Mouse (Mus musculus) urinary bladder, postnatal 14 days (tissue): ENCODE measurements around the gene Copz1.

Source experiments
- DNase-seq: peaks from one replicate; pipeline ENCODE4 v3.0.0; 2021; ENCODE audit warnings: low spot score

Gene Copz1

DNA sequence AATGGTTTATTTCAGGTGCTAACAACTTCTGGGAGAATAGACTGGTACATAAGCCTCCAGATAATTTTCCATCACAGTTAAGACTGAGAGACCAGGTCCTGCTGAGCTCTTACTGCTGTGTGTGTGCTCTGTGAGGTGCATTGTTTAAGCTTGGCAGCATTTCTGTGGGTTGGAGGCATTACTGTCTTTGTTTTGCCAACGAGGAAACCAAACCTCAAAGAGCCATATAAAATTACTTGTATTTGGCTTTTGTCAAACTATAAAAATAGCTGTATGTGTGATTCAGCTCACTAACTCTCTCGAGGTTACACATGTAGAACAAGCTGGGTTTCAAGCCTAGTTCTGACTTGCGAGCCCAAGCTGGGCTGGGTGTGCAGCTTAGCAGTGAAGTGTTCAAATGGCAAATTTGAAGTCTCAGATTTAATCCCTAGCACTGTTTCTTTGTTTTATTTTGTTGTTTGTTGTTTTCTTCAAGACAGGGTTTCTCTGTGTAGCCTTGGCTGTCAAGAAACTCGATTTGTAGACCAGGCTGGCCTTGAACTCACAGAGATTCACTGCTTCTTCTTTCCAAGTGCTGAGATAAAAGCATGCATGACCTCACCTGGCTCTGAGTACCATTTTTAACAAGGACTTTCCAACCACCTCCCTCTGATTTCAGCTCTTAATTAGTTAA lies 20.3 kb downstream of the Copz1 start:
- DNase-seq, result no peak

DNA sequence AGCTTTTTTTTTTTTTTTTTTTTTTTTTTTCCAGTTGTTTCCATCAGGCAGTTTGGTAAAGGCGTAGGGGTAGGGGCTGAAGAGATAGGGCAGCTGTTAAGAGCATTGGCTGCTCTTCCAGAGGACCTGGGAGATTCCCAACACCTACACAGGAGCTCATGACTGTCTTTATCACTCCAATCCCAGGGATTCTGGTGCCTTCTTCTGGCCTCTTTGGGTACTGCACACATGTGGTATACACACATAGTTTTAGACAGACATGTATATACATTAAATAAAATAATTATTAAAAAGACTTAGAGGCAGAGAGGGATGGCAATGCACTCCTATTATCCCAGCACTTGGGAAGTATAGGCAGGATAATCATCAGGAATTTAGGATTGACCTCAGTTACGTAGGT lies 20.9 kb downstream of the Copz1 start:
- DNase-seq, result no peak

DNA sequence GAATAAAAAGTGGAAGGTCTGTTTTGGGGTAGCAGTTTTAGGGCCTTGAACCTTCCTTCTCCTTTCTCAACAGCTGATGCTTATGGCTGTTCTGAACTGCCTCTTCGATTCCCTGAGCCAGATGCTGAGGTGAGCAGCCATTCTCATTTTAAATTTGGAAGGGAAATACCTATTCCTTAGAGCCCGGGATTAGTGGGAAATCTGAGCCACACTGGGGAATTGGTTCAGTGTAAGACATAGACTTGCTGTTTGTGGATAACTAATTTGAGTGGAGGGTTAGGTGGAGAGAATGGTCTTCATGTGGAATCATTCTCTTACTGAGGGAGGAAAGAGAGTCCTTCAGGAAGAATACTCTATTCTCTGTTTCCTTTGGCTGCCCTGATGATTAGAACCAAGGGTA lies 22.1 kb downstream of the Copz1 start:
- no peak for DNase-seq

DNA sequence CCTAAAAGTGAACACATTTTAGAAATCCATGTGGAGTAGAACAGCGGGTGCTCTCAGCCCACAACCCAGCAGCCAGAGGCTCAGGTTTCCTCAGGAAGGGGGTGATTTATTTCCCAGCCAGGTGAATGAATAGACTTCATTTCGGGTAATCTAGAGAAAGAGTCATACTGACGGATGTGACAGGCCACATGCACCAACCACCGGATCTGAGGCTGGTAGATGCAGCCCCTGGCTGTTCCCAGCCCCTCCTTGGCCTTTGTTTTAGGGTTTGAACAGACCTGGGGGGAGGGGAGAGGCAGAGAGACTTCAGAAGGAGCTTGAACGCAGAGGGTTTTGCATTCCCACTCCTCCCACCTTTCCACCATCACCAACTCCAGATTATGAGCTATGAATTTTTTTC lies 23.3 kb downstream of the Copz1 start:
- DNase-seq, result no peak

DNA sequence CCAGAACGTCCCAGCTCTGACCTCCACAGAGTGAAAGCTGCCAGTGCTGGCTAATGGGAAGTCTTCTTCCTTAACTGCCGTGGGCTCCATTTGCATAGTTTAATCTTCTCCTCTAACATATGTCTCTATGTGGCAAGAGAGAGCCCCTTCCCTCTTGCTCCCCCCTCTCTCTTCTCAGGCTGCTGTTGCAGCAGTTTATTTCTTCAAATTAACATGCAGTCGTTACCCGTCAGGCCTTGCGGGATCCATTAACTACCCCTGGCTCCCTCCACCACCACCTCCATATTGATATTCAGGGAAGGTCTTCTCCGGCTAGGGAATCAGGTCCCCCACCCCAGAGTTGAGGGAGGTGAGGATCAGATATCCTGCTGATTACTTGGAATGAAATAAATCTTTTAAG lies 24.8 kb downstream of the Copz1 start:
- no peak for DNase-seq

DNA sequence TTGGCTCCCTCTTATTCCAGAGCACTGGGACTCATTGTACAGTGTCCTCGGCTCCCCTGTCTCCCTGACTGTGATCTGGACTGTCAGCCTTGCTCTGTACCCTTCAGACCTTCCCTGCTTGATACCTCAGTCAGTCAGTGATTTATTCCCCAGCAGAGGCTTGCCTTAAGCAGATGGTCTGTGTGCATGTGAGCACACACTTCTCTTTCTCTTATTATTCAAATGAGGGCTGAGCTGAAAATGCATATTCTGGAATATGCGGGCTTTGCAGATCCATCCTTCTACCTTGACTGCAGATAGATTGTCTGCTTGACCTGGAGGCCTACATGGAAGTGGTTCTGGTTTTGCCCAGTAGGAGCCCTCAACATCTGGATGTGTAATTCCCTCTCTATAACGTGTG lies 25.5 kb downstream of the Copz1 start:
- no peak for DNase-seq

DNA sequence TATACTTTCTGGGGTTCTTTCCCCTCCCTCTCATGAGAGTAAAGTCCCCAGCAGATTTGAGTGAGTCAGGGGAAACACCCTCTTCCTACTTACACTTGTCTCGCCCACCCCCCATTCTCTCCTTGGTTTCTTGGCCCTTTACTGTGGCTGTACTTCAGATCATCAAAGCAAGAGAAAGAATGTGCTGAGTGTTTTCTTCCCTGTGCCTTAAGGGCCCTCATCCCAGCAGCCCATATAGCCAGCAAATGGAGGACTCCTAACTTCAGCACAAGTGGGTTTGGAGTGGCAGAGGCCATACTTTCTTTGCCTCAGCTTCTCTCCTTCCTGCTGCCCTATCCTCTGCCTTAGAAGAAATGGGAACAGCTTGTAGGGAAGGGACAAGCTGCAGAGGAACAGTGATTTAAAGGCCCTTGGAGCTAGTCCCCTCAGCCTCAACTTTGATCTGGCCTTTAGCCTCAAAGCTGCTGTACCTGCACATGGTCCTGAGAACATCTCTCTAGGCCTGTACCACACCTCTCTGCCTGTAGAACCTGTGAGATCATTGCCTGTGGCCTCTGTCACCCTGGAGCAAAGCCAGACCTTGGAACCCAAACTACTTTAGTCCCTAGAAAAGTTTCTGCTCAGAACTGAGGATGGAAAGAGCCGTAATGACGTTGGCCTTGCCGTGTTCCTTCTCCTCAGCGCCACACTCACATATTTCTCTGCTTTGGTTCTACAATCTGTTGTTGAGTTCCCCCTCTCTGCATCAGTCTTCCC lies 26.5 kb downstream of the Copz1 start:
- DNase-seq, result no peak

DNA sequence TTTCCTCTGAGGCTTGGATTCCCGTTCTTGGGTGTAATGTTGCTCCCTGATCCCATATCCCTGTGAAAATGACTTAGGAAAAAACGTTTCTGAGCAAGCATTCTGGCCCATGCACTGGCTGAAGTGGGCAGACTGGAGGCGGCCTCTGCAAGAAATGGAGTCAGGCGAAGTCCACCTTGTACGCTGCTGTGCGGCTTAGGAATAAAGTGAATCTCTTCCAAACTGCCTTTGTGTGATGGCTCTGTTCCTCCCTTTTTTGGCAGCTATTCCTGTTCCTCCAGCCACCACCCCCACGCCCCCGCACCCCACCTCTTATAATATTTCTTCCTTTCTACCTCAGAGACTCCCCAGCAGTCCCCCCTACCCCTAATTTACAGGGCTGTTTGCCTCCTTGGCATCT lies 27.1 kb downstream of the Copz1 start:
- no peak for DNase-seq

DNA sequence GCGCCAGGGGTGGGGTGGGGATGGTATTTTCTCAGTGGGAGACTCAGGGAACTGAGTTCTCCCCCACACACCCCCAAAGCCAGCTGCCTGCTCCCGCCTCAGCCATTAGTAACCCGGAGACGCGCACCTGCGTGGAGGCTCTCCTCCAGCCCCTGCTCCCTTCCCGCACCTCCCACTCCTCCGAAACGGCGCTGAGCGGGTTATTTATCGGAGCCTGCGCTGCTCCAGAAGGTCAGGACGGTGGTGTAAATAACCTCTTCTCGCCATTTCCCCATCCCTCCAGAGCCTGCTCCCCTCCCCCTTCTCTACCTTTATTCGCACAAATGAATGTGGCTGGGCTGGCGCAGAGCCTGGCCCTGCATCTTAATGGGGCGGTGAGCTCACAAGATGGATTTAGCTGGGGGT lies 27.6 kb downstream of the Copz1 start:
- no peak for DNase-seq

DNA sequence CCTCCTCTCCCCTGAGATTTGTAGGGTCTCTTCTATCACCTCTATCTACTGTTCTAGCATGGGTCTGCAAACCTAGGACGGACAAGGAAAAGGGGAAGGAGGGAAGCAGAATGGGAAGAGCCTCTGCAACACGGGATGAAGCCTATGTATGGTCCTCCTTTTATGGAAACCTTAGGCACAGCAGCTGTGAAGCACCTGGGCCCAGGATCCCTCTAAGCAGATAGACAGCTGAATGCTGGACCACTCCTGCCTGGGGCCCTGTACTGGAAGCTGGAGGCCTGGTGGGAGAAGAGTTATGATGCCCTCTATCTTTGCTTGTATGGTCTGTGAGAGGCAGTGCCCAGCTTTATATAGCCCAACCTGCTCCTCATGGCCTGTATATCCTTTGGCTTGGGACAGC lies 28.0 kb downstream of the Copz1 start:
- DNase-seq, result no peak

DNA sequence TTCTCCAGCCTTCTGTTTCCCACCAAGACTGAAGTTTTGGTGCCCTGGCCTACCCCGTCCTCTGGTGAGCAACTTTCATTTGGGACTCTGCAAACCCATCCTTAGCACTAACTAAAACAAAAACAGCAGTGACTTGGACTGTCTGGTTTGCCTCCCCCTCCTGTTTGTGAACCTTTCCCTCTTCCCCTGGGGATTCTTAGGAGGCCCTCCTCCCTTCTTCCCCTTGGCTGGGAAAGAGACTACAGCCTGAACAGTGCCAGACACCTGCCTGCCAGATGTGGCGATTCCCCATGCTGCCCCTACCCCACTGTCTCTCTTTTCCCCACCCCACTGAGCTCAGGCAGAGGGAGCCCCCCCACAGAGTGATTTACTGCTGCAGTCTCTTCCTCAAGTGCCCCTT lies 28.5 kb downstream of the Copz1 start:
- DNase-seq, result no peak

DNA sequence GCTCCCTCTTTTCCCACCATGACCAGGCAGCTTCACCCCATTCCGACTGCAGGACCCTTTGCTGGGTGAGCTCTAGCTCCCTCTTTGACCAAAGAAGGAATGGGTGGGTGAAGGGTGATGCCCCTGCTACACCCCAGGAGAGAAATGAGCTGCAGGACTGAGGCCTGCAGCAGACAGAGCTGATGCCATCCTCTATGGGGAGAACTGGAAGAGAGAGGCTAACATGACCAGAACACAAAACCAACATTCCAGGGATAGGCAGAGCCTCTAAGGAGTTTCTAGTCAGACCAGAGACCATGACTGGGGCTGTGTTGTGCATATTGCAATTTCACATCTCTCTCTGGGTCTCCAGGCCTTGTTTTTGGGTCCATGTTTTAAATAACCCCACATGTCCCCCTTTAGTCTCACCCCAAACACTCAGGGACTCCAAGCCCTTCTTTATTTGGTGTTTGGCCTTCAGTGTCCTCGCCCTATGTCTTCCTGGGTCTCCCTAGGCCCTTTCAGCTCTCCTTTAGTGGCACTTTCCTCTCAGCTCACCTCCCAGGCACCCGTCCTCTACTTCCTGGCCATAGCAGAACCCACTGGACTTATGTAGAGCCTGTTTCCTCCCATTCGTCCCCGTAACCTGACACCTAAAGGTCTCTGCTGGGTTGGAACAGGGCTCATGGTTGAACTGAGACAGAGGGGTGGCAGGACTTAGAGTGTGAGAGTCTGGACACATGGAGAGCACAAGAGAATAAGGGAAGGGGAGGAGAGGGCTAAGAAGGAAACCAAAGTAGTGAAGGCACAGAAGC lies 29.2 kb downstream of the Copz1 start:
- no peak for DNase-seq

DNA sequence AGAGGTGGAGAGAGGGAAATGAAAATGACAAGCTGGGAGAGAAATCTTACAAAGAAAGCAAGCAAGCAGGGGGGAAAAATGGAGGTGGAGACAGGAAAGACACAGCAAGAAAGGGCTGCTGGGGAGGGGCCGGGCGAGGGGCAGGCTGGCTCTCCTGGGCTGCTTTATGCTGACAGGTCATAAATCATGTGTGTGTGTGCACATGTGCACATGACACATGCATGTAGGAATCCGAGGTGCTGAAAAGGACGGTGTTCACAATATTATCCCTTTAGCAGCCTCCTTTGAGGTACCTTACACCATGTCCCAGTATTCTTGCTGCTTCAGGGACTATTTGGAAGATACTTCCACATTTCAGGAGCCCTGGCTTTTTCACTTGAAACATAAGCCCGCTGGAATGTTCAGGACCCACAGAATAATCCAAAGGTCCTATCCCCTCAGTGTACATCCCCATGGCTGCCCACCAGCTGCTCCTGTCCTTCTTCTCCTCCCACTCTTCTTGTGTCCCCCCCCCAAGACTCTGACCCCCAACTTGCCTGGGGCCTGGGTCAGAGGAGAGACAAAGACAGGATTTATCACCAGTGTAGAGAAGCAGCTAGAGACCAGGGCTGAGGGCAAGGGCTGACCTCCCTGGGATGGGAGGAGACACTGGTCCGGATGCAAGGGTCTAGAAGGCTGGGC lies 30.0 kb downstream of the Copz1 start:
- no peak for DNase-seq

DNA sequence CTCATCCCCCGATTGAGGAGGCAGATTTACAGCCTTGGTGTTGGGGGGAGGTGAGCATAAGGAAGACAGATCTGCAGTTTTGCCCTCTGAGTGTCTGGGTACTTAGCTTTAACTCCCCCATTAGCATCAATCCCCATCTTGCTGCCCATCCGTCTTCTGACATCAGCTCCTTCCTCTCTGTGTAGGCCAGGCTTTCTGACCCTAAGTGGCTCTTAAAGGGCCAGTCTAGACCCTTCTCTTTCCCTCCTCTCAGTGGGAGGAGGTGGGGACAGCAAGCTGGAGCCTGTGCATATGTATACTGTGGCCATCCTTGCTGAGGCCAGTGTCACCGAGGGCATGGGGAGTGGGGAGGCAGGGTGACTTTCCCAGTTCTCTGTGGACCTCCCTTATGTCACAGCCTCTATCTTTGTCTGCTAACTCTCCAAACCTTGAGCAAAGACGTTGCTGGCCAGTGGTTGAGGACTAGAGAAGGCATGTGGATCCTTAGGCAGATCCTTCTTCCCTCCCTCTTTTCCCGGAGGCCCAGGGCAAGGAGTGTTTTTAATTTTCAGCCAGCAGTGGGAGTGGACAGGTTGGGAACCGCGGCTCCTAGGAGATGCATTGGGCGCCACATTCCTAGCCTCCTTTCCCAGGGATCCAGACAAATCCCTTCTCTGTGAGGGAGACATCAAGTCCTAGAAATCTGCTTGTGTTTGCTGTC lies 31.6 kb downstream of the Copz1 start:
- DNase-seq, result no peak

DNA sequence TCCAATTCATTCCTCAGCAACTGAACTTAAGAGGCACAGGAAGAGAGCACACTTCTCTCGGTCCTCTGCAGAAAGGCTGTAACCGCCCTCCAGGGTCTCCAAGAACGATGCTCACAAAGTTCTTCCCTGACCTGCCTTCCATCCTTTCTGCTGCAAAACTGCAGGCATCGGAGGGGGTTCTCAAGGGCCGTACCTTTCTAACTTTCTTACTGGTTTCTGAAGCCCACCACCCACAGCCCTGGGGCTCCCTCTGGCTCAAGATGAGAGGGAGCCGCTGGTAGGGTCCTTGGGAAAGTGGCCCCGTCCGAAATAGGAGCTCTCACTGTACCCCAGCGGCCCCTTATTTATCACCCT lies 32.1 kb downstream of the Copz1 start:
- no peak for DNase-seq

DNA sequence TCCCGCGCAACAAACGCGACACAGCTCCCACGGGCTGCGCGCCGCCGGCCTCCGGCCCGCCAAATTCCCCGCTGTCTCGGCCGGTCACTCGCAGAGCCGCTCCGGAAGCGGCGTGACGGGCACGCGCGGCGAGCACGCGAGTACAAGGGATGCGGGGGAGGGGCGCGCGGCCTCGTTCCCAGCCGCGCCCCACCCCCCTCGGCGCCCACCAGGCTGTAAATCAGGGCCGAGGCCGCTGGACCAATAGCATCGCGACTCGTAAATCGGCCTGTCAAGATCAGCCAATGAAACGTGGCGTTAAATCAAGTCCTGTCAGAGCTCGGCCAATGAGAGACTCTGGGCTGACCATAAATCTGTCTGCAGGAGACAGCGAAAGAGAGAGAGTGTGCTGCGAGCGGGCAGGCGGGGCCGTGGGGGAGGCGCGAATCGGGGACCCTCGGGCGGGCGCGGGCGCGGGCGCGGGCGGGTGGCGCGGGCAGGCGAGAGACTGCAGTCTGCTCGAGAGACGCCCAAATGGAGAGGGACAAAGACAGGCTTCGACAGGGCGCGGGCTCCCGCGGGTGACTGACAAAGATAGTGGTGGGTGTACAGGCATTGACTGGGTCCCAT lies 32.7 kb downstream of the Copz1 start:
- DNase-seq, result peak; percentile 94

DNA sequence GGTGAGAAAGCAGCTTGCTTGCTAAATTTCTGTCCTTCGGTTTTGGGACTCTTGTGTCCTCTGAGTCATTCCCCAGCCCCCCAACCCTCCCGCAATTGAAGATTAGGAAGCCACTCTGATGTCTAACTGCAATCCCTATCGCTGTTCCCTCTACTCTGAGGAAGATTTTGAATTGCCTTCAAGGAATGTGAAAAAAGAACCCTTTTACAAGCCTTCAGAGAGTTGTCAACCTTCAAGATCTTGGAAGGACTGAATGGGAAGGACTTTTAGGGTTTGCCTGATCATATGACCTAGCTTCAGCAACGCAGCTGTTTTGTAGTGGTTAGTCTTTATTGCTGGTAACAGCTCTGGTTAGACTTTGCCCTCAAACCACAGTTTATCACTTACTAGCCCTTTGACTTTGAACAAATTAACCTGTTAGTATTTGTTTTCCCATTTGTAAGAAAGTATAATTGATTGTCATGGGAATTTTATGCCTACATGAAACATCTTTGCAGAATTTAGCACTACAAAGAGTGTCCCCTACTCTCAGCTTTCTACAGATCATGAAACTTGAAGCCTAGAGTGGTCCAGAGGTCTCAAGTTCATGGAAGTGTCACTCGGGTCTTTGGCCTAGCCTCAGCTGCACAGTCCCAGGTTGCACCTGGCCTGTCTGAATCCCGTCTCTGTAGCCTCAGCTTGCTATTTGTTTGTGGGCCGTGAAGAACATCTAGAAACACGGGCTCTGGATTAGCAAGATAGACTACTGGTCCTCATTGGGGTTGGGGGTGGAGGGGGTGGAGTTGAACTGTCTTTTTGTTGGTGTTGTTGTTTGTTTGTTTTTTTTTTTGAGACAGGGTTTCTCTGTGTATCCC lies 33.5 kb downstream of the Copz1 start:
- DNase-seq, result no peak

DNA sequence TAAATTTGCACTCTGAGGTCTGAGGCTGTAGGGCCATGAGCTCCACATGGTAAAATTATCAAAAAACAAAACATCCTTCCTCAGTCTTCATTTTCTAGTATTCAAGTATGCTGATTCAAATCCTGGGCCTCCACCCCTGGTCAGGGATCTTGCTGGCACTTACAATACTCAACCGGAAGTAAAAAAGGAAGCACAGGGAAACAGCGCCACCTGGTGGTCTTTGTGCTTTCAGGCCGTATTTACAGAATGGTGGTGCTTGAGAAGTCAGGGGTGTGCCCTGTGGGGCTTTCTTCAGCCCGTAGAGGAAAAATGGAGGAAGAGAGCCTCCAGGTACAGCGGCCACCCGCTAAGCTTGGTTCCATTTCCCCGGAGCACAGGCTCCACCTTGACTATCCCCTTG lies 34.6 kb downstream of the Copz1 start:
- peak; percentile 93 for DNase-seq

DNA sequence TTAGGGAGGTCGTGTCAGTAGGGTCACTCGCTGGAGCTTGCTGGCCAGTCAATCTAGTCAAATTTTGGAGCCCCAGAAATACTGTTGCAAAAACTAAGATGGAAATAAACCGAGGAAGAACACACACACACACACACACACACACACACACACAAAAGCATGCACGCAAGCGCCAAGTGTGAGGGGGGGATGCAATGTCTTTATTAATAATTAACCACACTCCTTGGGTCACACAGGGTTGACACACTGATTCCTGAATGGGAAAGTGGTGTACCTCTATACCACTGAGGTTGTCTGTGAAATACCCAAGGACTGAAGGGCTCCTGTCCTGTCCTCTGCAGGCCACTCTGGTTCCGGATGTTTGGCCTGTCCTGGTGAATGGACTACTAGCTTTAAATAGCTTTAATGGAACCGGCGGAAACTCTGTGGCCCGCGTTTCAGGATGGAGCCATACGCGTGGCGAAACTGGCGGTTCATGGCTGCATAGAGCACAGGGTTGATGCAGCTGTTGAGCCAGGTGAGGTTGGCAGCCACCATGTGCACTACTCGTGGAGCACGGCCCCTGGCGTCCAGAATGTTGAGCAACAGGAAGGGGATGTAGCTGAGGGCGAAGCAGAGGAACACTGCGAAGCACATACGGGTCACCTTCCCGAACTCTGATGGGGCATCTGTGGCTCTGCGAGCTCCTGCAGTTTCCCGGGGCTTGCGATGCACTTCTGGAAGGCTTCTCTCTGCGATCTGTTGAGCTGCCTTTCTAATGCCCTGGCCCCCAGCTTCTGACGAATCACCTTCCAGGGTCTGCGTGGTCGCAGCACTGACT lies 35.8 kb downstream of the Copz1 start:
- peak; percentile 43 for DNase-seq
